Mouse (Mus musculus): ENCODE results near the gene Tmem53. TPM values are rescaled to one million over a fixed set of nuclear protein-coding genes. Genes with fewer than 3 reads are reported as not detected.

Tmem53 gene
- total and polyA plus RNA-seq, 3 experiments: 0.65 to 1.3 TPM; not detected in 1

- no peaks in the 10 kb centered on the region for H3K27me3 ChIP-seq (ENCODE audit: control insufficient read depth in 1 of 2, insufficient read depth in 2 of 2, low read length in 2 of 2)
- peaks cover 7 to 30% of the 10 kb centered on the region in 2 experiments for H3K4me1 ChIP-seq (ENCODE audit: control insufficient read depth in 1 of 2, insufficient read depth in 2 of 2, low read length in 2 of 2)
Measured at GRCm38 (mm10) chr4:117316800-117317199, 65.0 kb downstream of the Tmem53 start.

DNA sequence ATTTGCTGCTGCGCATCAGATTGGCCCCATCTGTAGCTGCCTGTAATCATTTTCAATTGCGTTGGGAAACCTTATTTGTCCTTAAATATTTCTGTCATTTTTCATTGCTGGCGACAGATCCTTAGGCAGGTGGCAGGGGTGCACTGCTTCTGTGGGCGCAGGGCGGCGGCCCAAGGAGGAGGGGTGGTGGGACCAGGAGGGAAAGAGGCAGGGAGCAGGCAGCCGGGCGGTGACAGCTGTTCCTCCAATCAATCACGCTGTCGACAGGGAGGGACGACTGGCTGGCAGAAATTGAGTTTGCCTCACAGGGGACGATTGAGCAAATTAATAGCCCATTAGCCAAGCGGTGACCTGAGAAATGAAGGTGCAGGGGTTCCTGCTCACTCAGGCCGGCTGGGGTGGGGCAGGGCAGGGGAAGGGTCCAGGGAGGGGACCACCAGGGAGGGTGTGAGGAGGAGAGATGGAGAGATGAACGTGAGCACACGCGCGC, 66.0 kb downstream of the Tmem53 start:
- no peak overlapping the region for H3K4me3 ChIP-seq (ENCODE audit: control insufficient read depth in 1 of 2, insufficient read depth in 1 of 2, low read depth in 2 of 2, low read length in 2 of 2)
- H3K36me3 ChIP-seq (ENCODE audit: control insufficient read depth in 1 of 2, insufficient read depth in 2 of 2, low read length in 2 of 2): peaks cover 0 to 6% of the 10 kb centered on the region in 2 experiments; a peak in 2 of 4 replicates
- no peak overlapping the region for H3K9ac ChIP-seq (ENCODE audit: control insufficient read depth, low read depth, low read length, poor library complexity, severe bottlenecking)
- no peaks in the 10 kb centered on the region for H3K27me3 ChIP-seq (ENCODE audit: control insufficient read depth in 1 of 2, insufficient read depth in 2 of 2, low read length in 2 of 2)
- H3K4me1 ChIP-seq (ENCODE audit: control insufficient read depth in 1 of 2, insufficient read depth in 2 of 2, low read length in 2 of 2): peaks cover 3 to 25% of the 10 kb centered on the region in 2 experiments; a peak in 3 of 4 replicates
- DNase-seq (ENCODE audit: low read depth, low spot score): no peak
- H3K27ac ChIP-seq (ENCODE audit: control insufficient read depth, low read depth, low read length): no peak overlapping the region
- TF ChIP-seq KAT2A (conservative IDR thresholded peaks at IDR 0.05; ENCODE audit: low read depth, low read length): no peak
- TF ChIP-seq SMC3 (IDR thresholded peaks at IDR 0.05; ENCODE audit: low read depth, low read length): no peak
- TF ChIP-seq TAL1 (IDR thresholded peaks at IDR 0.05; ENCODE audit: low read length): no peak
- TF ChIP-seq RCOR1 (IDR thresholded peaks at IDR 0.05; ENCODE audit: low read depth, low read length): no peak
- TF ChIP-seq EP300 (IDR thresholded peaks at IDR 0.05; ENCODE audit: low read depth in 1 of 2, low read length in 2 of 2): no peak
- no peak for TF ChIP-seq TBP (IDR thresholded peaks at IDR 0.05; ENCODE audit: low read depth, low read length)
- no peak for TF ChIP-seq MAZ (IDR thresholded peaks at IDR 0.05; ENCODE audit: low read depth, low read length)
- TF ChIP-seq MXI1 (IDR thresholded peaks at IDR 0.05; ENCODE audit: low read depth, low read length): no peak
- TF ChIP-seq ZMIZ1 (IDR thresholded peaks at IDR 0.05; ENCODE audit: low read depth, low read length): no peak
- TF ChIP-seq ZKSCAN1 (IDR thresholded peaks at IDR 0.05; ENCODE audit: low read depth, low read length): no peak
- TF ChIP-seq GABPA (IDR thresholded peaks at IDR 0.05; ENCODE audit: low read depth, low read length): no peak
- no peak for TF ChIP-seq GATA1 (IDR thresholded peaks at IDR 0.05; ENCODE audit: low read depth, low read length)
- no peak for TF ChIP-seq POLR2A (IDR thresholded peaks at IDR 0.05; ENCODE audit: control insufficient read depth in 1 of 2, insufficient read depth in 1 of 2, low read depth in 1 of 2, low read length in 2 of 2, poor library complexity in 1 of 2)
- no peak for TF ChIP-seq MAX (IDR thresholded peaks at IDR 0.05; ENCODE audit: low read length)
- no peak for TF ChIP-seq MYC (IDR thresholded peaks at IDR 0.05; ENCODE audit: low read depth, low read length)
- TF ChIP-seq JUND (IDR thresholded peaks at IDR 0.05; ENCODE audit: low read depth, low read length): no peak
- no peak for TF ChIP-seq BHLHE40 (IDR thresholded peaks at IDR 0.05; ENCODE audit: borderline replicate concordance, low read depth, low read length)
- TF ChIP-seq MYB (IDR thresholded peaks at IDR 0.05; ENCODE audit: low read depth, low read length): no peak
- no peak for TF ChIP-seq POLR2AphosphoS5 (IDR thresholded peaks at IDR 0.05; ENCODE audit: borderline replicate concordance, low read depth, low read length)
- TF ChIP-seq USF1 (IDR thresholded peaks at IDR 0.05; ENCODE audit: low read depth, low read length): no peak
- no peaks in the 10 kb centered on the region for H3K9me3 ChIP-seq (replicated peaks; ENCODE audit: insufficient read depth, low read length)
- H3K79me2 ChIP-seq (ENCODE audit: control insufficient read depth, insufficient read depth, low read length, poor library complexity): no peaks in the 10 kb centered on the region

More at GRCm38 (mm10) chr4:117316800-117317199, 65.0 kb downstream of the Tmem53 start:
- no peak overlapping the region for H3K27ac ChIP-seq (ENCODE audit: control insufficient read depth, low read depth, low read length)
- TF ChIP-seq ZNF384 (IDR thresholded peaks at IDR 0.05; ENCODE audit: low read depth, low read length): no peak
- no peak for TF ChIP-seq HCFC1 (IDR thresholded peaks at IDR 0.05; ENCODE audit: low read depth, low read length)
- TF ChIP-seq MYC (IDR thresholded peaks at IDR 0.05; ENCODE audit: low read depth, low read length): no peak
- no peak for TF ChIP-seq MAZ (IDR thresholded peaks at IDR 0.05; ENCODE audit: low read depth, low read length)
- TF ChIP-seq E2F4 (IDR thresholded peaks at IDR 0.05; ENCODE audit: borderline replicate concordance, low read depth, low read length): no peak
- no peak for TF ChIP-seq EP300 (IDR thresholded peaks at IDR 0.05; ENCODE audit: low read depth in 1 of 2, low read length in 2 of 2)
- TF ChIP-seq JUND (IDR thresholded peaks at IDR 0.05; ENCODE audit: low read depth, low read length): no peak
- no peak for TF ChIP-seq ZKSCAN1 (IDR thresholded peaks at IDR 0.05; ENCODE audit: low read depth, low read length)
- H3K36me3 ChIP-seq (ENCODE audit: control insufficient read depth in 1 of 2, insufficient read depth in 2 of 2, low read length in 2 of 2): peaks cover 0 to 10% of the 10 kb centered on the region in 2 experiments; a peak in 2 of 4 replicates
- H3K79me2 ChIP-seq (ENCODE audit: control insufficient read depth, insufficient read depth, low read length, poor library complexity): no peaks in the 10 kb centered on the region
- no peak for DNase-seq (ENCODE audit: low read depth, low spot score)
- no peak overlapping the region for H3K4me3 ChIP-seq (ENCODE audit: control insufficient read depth in 1 of 2, insufficient read depth in 1 of 2, low read depth in 2 of 2, low read length in 2 of 2)
- H3K9ac ChIP-seq (ENCODE audit: control insufficient read depth, low read depth, low read length, poor library complexity, severe bottlenecking): no peak overlapping the region
- no peaks in the 10 kb centered on the region for H3K9me3 ChIP-seq (replicated peaks; ENCODE audit: insufficient read depth, low read length)
